Mouse (Mus musculus): ENCODE data around the gene Gm28053. TPM values are rescaled to one million over a fixed set of nuclear protein-coding genes. Genes with fewer than 3 reads are reported as not detected.

Gene Gm28053
- polyA plus RNA-seq, 1 experiment: not detected

- Histone ChIP-seq H3K4me1 (ENCODE audit: control insufficient read depth, insufficient read depth, insufficient read length, low read length) (peaks cover 2% of the 10 kb centered on the region; the same call in 1 of the 2 replicates), H3K4me3 (ENCODE audit: low read depth, low read length) (no peak overlapping the region), H3K36me3 (ENCODE audit: control insufficient read depth, insufficient read depth, low read length) (no peaks in the 10 kb centered on the region), H3K27ac (ENCODE audit: insufficient read depth, low read depth, low read length) (no peak overlapping the region; the same call in 1 of the 2 replicates), H3K27me3 (ENCODE audit: control insufficient read depth, insufficient read depth, low read length) (no peaks in the 10 kb centered on the region)
- TF ChIP-seq POLR2A (IDR thresholded peaks at IDR 0.05; ENCODE audit: low read depth, low read length) (no peak), CTCF (IDR thresholded peaks at IDR 0.05; ENCODE audit: extremely low read depth, insufficient read length, insufficient replicate concordance, low read depth, low read length) (no peak)
- 69% methylated on average over 1 of the region's 1 CpGs for WGBS
Observed at GRCm38 (mm10) chr6:48785189-48785588, 66.8 kb downstream of the Gm28053 start.

- 69% methylated on average over 2 of the region's 2 CpGs for WGBS
- H3K36me3 ChIP-seq (ENCODE audit: control insufficient read depth, insufficient read depth, low read length): no peaks in the 10 kb centered on the region
- TF ChIP-seq CTCF (IDR thresholded peaks at IDR 0.05; ENCODE audit: extremely low read depth, insufficient read length, insufficient replicate concordance, low read depth, low read length) (no peak), POLR2A (IDR thresholded peaks at IDR 0.05; ENCODE audit: low read depth, low read length) (no peak)
- peaks cover 2% of the 10 kb centered on the region; the same call in 1 of the 2 replicates for H3K4me1 ChIP-seq (ENCODE audit: control insufficient read depth, insufficient read depth, insufficient read length, low read length)
- no peak overlapping the region for H3K27ac ChIP-seq (ENCODE audit: insufficient read depth, low read depth, low read length)
- H3K27me3 ChIP-seq (ENCODE audit: control insufficient read depth, insufficient read depth, low read length): no peaks in the 10 kb centered on the region
- no peak overlapping the region for H3K4me3 ChIP-seq (ENCODE audit: low read depth, low read length)
Observed at GRCm38 (mm10) chr6:48785601-48786000, 67.2 kb downstream of the Gm28053 start.

GRCm38 (mm10) chr6:48787867-48788266, 69.5 kb downstream of the Gm28053 start:
- Histone ChIP-seq H3K27ac (ENCODE audit: insufficient read depth, low read depth, low read length) (no peak overlapping the region), H3K4me1 (ENCODE audit: control insufficient read depth, insufficient read depth, insufficient read length, low read length) (peaks cover 5% of the 10 kb centered on the region; the same call in 1 of the 2 replicates), H3K36me3 (ENCODE audit: control insufficient read depth, insufficient read depth, low read length) (no peaks in the 10 kb centered on the region), H3K27me3 (ENCODE audit: control insufficient read depth, insufficient read depth, low read length) (no peaks in the 10 kb centered on the region), H3K4me3 (ENCODE audit: low read depth, low read length) (no peak overlapping the region)
- TF ChIP-seq POLR2A (IDR thresholded peaks at IDR 0.05; ENCODE audit: low read depth, low read length) (no peak), CTCF (IDR thresholded peaks at IDR 0.05; ENCODE audit: extremely low read depth, insufficient read length, insufficient replicate concordance, low read depth, low read length) (no peak)
- WGBS: 81% methylated on average over 2 of the region's 2 CpGs

- H3K4me3 ChIP-seq (ENCODE audit: low read depth, low read length): no peak overlapping the region
- H3K4me1 ChIP-seq (ENCODE audit: control insufficient read depth, insufficient read depth, insufficient read length, low read length): no peaks in the 10 kb centered on the region
- H3K36me3 ChIP-seq (ENCODE audit: control insufficient read depth, insufficient read depth, low read length): no peaks in the 10 kb centered on the region
- 86% methylated on average over 1 of the region's 1 CpGs for WGBS
- no peak overlapping the region for H3K27ac ChIP-seq (ENCODE audit: insufficient read depth, low read depth, low read length)
- no peaks in the 10 kb centered on the region for H3K27me3 ChIP-seq (ENCODE audit: control insufficient read depth, insufficient read depth, low read length)
- no peak for TF ChIP-seq CTCF (IDR thresholded peaks at IDR 0.05; ENCODE audit: extremely low read depth, insufficient read length, insufficient replicate concordance, low read depth, low read length)
- TF ChIP-seq POLR2A (IDR thresholded peaks at IDR 0.05; ENCODE audit: low read depth, low read length): no peak
Observed at GRCm38 (mm10) chr6:48801897-48802296, 83.5 kb downstream of the Gm28053 start.

Other genes starting within 250 kb of the Gm28053 start
- 11.8 and 26.3 TPM in 2 replicates for gene Atp6v0e2, start 181.0 kb upstream of the Gm28053 start, polyA plus RNA-seq (2012; rRNA removed)
- 8.7 and 12.4 TPM in 2 replicates for gene Lrrc61, start 163.8 kb upstream of the Gm28053 start, polyA plus RNA-seq (2012; rRNA removed)
- gene Rarres2, start 145.8 kb upstream of the Gm28053 start, polyA plus RNA-seq (2012; rRNA removed): 28.4 and 39.8 TPM in 2 replicates
- not detected in 2 replicates for gene Gm45021, start 129.0 kb upstream of the Gm28053 start, polyA plus RNA-seq (2012; rRNA removed)
- gene Repin1, start 124.7 kb upstream of the Gm28053 start, polyA plus RNA-seq (2012; rRNA removed): 8.1 and 10.2 TPM in 2 replicates
- gene Gm44965, start 124.7 kb upstream of the Gm28053 start, polyA plus RNA-seq (2012; rRNA removed): not detected in 2 replicates
- 1.9 and 3.1 TPM in 2 replicates for gene Zfp775, start 116.5 kb upstream of the Gm28053 start, polyA plus RNA-seq (2012; rRNA removed)
- gene AI854703, start 91.8 kb upstream of the Gm28053 start, polyA plus RNA-seq (2012; rRNA removed): 0.43 and 0.96 TPM in 2 replicates
- gene Gimap8, start 71.4 kb upstream of the Gm28053 start, polyA plus RNA-seq (2012; rRNA removed): 0.72 and 1.5 TPM in 2 replicates
- 0.27 and 0.62 TPM in 2 replicates for gene Gimap9, start 42.5 kb upstream of the Gm28053 start, polyA plus RNA-seq (2012; rRNA removed)
- gene Gimap4, start 34.1 kb upstream of the Gm28053 start, polyA plus RNA-seq (2012; rRNA removed): 4.3 and 9.3 TPM in 2 replicates
- 2.0 and 5.0 TPM in 2 replicates for gene Gimap6, start 10.4 kb upstream of the Gm28053 start, polyA plus RNA-seq (2012; rRNA removed)
- 1.5 and 2.5 TPM in 2 replicates for gene Gimap7, start within 50 bp of the Gm28053 start, polyA plus RNA-seq (2012; rRNA removed)
- gene Gimap1, start 20.4 kb downstream of the Gm28053 start, polyA plus RNA-seq (2012; rRNA removed): 18.8 and 29.1 TPM in 2 replicates
- 4.9 and 10.2 TPM in 2 replicates for gene Gimap5, start 27.6 kb downstream of the Gm28053 start, polyA plus RNA-seq (2012; rRNA removed)
- 6.2 and 13.0 TPM in 2 replicates for gene Gimap3, start 52.2 kb downstream of the Gm28053 start, polyA plus RNA-seq (2012; rRNA removed)
- gene Tmem176a, start 122.3 kb downstream of the Gm28053 start, polyA plus RNA-seq (2012; rRNA removed): 52.3 and 84.3 TPM in 2 replicates
- gene Tmem176b, start 122.9 kb downstream of the Gm28053 start, polyA plus RNA-seq (2012; rRNA removed): 118 and 211 TPM in 2 replicates
- gene Aoc1, start 154.3 kb downstream of the Gm28053 start, polyA plus RNA-seq (2012; rRNA removed): 85.5 and 894 TPM in 2 replicates
- gene 1600015I10Rik, start 211.3 kb downstream of the Gm28053 start, polyA plus RNA-seq (2012; rRNA removed): 0.05 TPM in 1 of 2 replicates, not detected in the other